Mouse (Mus musculus): ENCODE results near the gene Tlr9.

The Tlr9 gene

DNA sequence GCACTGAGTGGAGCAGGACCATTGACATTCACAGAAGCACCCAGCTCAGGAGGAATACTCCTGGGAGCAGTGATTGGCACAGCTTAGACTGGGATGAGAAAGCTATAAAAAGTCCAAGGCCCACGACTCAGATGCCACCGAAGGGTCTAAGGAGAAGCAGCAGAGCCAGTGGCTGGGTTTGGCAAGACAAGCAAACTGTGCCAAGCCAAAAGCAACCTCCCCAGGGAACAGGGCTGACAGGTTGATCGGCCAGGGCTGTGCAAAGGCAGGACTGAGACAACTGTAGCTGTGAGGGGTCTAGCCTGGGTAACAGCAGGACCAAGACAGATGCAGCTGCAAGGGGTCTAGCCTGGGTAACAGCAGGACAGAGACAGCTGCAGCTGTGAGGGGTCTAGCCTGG lies 10.6 kb downstream of the Tlr9 start:
- no peak for DNase-seq (ENCODE audit: low spot score in 2 of 2)

DNA sequence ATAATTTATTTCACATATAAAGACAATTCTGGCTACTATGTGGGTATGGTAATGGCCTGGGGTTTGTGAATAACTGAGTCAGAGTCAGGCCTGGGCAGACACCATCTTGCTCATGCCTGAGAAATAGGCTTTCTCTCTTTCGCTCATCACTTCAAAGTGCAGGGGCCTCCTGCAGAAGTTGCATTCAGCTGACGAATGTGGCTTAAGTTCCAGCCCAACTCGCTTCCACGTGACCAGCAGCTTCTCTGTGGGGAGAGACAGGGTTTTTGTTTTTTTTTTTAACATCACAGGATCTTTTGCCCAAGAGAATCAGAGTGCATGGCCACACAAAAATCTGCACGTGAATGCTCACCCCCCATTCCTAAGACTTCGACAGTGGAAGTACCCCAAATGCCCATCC lies 11.6 kb downstream of the Tlr9 start:
- no peak for DNase-seq (ENCODE audit: low spot score in 2 of 2)

DNA sequence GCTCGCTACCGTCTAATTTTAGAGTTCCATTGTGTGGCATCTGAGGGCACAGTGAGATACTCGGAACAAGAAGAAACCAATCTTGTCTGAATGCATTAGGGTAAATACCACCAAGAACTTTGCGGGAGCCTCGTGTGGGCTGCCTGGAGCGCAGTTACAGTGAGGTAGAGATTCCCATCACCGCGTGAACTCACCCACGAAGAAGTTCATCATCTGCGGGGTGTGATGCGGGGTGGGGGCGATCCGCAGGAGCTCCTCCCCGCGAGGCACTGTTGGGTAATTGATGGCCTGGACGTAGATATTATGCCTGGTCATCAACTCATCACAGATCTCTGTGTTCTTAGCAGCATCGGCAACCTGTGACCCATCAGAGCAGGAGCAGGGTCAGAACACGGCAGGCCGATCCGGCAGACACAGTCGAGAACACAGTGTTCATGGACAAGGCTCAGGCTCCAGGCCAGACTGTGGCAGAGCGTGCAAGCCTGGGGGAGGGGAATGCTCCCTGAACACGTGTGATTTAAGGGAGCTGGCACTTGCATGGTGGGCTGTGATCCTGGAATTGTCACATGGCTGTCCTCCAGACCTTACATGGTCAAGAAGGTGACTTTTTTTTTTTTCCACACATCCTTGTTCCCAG lies 12.9 kb downstream of the Tlr9 start:
- peak in 1 of 2 experiments; percentile 59 for DNase-seq (ENCODE audit: low spot score in 2 of 2)

DNA sequence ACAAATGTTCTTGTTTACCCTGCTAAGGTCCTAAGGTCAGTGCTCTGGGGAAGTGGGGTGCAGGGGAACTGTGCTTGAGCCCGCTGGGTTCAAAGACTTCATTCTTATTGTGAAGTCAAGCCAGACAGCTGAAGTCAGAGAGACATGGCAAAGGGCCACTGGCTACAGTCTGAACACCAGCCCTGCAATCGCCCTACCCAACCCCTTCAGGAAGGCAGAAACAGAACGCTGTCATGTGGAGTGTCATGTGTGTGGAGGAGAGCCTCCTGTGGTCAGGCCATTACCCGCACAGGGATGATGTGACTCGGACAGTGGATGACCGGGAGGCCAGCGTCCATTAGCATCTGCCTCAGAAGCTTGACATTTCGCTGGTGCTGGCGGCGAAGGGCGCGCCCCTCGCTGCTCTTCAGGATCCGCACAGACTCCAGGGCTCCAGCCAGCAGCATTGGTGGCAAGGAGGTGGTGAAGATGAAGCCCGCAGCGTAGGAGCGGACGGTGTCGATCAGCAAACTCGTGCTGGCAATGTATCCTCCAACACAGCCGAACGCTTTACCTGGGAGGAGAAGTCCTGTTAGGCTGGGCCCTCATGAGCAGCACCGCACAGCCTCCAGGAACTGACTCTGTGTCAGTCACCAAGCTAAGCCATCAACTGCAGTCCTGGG lies 13.9 kb downstream of the Tlr9 start:
- DNase-seq (ENCODE audit: low spot score in 2 of 2) = no peak

DNA sequence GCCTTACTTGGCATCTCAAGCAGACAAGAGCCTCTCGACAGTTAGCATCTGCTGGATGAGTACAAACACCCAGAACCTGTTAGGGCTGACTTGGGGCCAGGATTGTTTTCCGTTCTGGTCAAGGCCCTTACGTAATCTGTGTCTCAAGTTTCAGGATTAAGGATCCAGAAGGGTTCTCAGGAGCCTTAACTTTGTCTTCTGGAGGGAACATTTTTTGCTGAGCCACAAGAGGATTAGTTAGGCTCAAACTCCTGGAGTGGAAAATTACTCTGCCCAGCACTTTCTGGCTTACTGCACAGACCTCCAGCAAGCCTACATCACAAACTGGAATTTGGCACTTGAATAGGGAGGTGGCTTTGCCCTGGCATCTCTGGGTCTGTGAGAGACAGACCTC lies 14.4 kb downstream of the Tlr9 start:
- no peak for DNase-seq (ENCODE audit: low spot score in 2 of 2)

DNA sequence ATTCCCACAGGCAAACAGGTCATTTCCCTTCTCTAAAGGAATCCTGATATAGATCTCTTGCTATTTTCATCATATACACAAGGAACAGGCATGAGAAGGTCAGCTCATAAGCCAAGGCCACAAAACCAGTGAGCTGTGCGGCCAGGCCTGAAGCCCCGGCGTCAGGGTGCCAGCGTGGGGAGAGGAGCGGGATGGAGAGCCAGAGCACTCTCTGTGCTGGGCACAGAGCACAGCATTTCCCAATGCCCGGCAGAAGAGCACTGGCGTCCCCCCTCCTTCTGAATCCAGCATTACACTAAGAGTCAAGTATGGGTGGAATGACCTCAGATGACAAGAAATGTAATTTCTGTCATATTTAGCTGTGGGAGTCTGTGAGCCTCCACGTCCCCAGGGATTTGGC lies 15.0 kb downstream of the Tlr9 start:
- DNase-seq (ENCODE audit: low spot score in 2 of 2) = no peak

DNA sequence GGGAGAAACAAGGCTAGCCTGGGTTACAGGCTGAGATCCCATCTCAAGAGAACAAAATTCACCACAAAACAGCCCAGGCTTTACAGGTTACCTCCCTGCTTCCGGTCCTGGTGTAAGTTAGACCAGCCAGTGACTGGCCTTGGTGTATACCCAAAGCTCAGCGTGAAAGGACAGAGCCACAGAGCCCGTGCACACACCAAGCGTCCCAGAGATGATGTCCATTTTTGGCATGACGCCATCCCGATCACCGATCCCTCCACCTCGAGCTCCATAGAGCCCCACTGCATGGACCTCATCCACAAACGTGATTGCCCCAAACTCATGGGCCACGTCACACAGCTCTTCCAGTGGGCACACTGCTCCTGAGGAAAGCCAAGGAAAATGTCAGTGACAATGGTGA lies 15.5 kb downstream of the Tlr9 start:
- DNase-seq (ENCODE audit: low spot score in 2 of 2) = no peak

DNA sequence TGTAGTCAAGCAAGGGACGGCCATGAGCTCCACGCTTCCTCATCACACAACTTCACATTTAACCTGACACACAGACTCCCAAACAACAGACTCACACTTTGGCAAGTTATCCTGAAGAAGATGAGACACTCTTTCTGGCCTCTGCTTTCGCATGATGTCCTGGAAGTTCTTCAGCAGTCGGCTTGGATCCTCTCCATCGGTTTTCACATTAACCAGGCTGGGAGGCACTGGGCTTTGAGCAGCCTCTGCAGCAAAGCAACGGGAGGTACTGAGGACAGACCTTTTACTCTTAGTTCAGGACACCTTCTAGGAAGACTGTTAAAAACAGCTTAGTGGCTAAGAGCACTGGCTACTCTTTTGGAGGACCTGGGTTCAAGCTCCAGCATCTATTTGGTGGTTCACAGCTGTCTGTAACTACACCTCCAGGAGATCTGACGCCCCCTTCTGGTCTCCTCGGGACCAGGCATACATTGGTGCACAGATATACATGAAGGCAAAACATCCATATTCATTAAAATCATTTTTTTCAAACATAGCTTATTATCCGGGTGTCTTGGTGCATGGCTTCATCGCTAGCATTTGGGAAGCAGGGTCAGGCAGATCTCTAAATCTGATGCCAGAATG lies 19.3 kb downstream of the Tlr9 start:
- DNase-seq (ENCODE audit: low spot score in 2 of 2) = no peak

DNA sequence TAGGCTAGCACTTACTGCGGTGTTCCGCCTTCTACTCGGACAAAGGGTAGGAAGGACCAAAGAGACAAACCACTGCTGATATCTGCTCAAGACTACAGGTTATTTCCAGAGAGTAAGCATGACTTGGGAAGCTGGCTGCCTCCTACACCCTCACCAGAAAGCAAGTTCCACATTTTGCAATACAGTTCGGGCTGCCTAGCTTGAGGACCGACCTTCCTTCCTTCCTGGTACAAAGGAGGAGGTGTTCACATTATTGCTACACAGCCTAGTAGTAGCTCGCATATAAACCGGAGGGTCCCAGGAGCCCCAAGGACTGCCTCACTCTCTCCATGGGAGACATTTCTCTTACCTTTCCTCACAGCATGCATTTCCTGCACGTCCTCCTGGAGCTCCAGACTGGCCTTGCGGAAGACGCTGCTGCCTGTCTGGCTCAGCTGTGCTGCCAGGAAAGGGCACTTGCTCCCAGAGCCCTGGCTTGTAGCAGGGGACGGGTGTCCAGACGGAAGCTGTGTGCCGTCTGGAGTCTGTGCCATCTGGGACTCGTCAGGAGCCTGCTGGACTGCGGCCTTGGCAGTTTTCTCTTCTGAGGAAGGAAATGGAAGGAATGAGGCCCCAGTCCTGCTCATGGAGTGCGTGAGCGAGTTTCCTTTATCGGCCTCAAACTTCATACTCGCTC lies 20.6 kb downstream of the Tlr9 start:
- no peak for DNase-seq (ENCODE audit: low spot score in 2 of 2)

DNA sequence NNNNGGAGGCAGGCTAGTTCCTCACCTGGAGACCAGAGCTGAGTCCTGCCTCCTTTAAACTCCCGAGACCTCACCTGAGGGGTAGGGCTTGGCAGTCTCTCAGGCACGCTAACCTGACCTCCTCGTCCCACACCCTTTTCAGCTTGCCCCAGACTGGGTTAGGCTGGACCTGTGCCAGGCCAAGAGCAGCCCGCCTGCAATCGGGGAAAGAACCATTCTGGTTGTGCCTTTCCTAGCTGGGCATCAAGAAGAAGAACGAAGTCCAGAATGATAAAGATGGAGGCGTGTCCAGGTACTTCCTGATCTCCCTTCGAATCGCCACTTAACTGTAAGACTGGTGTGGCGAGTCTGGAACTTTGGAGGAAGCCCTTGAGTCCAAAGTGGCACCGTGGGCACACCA lies 27.2 kb downstream of the Tlr9 start:
- DNase-seq (ENCODE audit: low spot score in 2 of 2) = no peak

DNA sequence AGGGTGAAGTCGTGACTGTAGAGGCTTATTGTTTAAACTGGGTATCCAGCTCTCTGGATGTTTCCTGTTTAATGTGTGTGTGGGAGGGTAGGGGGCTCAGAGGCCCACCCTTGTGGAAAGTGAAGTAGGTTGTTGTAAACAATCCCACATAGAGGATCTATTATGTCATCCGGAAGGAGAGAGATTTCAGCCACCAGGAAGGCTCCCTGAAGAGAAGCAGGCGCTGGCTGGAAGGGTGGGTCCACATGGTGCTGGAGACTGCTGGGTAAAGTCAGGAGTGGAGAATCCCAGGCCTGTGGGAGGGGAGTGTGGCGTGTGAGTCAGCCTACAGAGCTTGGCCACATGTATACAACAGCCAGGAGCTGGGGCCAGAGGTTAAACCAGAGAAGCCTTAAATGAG lies 27.8 kb downstream of the Tlr9 start:
- no peak for DNase-seq (ENCODE audit: low spot score in 2 of 2)

DNA sequence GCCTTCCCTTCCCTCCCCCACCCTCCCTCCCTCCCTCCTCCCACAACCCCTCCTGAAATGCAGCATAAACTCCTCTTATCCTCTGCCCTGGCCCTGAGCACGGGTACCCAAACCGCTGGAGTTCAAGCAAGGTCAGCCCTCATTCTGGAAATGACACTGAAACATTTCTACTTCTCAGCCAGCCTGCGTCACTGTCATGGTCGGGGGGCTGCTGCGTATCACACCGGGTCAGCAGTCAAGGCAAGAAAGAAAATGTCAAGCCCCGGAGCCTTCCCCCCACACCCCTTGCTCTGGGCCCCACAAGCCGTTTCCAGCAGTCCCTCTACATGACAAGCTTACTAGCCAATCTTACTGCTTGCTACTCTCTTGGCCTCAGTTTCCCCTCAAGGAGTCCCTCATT lies 28.7 kb downstream of the Tlr9 start:
- DNase-seq (ENCODE audit: low spot score in 2 of 2) = no peak

DNA sequence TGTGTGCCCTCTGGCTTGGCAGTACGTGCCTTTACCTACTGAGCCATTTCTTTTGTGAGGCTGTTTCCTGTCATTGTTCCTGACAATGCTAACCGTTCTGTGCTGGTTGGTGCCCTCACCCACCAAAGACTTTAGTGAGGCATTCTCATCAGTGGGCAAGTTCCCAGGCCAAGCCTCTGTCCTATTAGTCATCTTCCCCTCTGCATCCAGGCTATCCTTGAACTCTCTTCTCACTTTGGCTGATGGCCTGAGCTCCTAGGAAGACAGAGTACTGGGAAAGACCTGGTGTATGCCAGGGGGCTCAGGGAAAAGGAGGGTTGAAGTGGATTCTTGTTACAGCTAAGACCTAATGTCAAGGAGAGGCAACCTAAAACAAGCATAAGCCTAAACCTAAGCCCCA lies 31.6 kb downstream of the Tlr9 start:
- no peak for DNase-seq (ENCODE audit: low spot score in 2 of 2)

DNA sequence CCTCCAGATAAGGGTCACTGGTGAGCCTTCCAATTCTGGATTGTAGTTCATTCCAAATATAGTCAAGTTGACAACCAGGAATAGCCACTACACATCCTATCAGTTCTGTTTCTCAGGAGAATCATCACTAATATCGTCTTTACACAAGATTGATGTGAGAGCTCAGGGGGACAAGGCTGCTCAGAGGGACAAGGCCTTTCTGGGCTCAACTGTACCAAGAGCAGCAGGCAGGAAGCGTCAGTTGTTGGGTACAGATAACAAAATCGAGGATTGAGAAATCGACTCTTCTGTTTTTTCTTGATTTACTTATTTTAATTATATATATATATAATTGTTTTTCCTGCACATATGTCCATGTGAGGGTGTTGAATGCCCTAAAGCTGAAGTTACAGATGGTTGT lies 36.0 kb downstream of the Tlr9 start:
- no peak for DNase-seq (ENCODE audit: low spot score in 2 of 2)

DNA sequence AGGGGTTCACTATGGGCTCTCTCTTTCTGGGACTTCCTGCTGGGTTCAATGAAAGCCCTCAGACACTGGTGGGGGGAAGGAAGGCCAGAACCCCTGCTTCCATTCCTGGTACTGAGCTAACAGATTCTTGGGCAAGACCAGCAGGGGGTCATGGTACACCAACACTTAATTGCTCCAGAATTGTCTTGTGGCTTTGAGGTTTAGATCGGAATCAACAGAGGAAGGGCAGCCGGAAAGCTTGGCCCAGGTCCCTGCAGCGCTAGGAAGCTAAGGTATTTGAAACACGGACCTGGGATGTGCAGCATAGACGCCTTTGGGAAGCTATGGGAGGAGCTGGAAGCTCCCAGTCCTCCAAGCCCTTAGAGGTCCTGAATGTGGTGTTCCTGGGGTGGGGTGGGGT lies 36.6 kb downstream of the Tlr9 start:
- no peak for DNase-seq (ENCODE audit: low spot score in 2 of 2)

DNA sequence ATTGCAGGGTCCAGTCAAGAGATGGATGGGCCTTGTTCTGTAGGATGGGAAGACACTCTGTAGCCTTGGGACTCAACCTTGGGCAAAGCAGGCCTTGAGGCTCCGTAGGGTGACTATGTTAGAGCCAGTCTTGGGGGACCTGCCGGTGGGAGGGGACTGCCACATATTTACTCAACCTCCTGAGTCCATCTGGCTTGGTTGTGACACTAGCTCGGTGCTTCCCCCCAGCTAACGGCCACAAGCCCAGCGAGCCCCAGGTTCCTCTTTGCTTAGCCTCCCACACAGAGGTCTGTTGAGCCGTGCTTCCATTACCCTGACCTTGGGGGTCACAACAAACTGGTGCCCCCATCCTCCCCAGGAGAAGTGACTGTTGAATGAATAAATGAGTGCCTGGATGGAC lies 38.7 kb downstream of the Tlr9 start:
- DNase-seq (ENCODE audit: low spot score in 2 of 2) = no peak

DNA sequence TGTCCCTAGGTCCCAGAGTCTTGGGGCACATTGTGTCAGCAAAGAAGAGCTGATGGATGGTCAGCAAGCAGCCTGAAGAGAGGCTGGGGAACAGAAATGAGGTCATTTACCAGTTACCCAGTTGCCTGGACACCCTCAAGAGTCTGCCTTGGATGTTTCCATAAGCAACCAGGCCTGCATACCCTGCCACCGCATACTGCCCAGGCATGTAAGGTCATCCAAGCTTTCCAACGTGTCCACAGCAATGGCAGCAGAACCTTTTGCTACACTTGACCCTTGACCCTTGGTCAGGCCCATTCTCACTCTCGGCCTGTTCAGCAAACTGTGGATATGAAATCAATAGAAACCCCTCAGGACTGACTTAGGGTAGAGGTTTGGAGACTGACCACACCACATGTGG lies 39.1 kb downstream of the Tlr9 start:
- DNase-seq (ENCODE audit: low spot score in 2 of 2) = no peak

DNA sequence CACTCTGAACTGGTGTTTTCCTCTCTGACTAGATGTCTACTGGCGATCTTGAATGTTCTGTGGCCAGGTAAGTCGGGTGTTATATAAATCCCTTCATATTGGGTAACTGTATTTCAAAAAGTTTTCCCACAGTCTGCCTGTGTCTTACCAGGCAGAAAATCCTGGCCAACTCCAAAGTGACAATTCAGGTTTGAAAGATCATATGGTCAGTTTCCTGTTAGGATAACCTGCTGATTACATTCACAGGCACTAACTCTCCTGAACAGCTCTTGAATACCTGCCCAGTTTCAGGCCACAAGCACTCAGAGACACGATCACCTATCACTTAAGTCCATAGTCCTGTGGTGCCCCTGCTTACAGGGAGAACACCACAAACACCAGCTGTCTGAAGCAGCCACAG lies 39.7 kb downstream of the Tlr9 start:
- DNase-seq (ENCODE audit: low spot score in 2 of 2) = no peak

DNA sequence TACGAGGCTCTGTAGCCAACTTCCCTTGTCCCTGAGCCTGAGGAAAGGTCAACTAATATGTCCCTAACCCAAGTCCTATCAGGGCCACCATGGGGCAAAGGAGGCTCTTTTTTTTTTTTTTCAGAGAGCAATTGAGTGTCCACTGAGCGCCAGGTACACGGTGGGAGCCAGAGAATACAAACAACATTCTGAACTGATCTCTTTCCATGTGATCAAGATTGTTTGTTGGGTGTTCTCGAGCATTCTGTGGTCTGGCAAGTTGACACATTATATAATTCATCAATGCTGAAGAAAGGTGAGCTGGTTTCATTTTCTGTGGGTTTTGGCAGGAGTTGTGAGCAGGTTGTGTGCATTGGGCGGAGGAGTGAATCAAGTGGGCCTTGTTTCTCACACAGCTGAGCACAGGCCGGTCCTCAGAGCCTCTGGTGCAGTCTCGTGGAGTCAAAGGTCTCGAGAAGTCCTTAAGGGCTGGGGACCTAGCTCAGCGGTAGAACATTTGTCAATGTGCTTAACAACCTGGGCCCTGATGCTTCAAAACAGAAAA lies 41.1 kb downstream of the Tlr9 start:
- DNase-seq (ENCODE audit: low spot score in 2 of 2) = no peak

DNA sequence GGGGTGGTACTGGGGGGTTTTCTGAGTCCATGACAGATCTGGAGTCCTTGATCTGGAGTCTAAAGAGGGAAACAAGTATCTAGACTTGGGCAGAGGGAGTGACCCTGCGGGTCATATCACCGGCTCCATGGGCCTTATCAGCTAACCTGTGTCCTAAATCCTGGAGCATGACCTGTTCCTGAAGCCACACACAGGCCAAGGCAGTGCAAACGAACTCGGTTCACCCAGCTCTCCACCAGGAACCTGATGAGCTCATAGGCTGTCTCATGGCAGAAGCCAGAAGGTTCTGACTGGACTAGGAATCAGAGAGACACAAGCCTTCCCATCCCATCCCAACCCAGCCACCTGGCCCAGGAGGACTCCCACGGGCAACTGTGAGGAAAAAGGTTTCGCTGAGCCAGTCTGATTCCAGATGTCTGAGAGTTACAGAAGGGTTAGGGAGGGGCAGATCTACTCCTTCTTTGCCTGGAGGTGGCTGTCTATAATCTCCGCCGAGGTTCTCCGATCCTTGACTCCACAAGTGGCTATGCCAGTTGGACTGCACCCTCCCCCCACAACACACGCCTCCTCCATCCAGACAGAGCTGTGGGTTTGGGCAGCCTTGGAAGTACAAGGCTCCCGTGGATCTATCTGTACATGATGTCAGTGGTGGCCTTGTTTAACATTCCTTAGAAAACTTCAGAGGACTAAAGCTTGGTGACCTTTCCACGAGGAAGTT lies 43.1 kb downstream of the Tlr9 start:
- no peak for DNase-seq (ENCODE audit: low spot score in 2 of 2)

DNA sequence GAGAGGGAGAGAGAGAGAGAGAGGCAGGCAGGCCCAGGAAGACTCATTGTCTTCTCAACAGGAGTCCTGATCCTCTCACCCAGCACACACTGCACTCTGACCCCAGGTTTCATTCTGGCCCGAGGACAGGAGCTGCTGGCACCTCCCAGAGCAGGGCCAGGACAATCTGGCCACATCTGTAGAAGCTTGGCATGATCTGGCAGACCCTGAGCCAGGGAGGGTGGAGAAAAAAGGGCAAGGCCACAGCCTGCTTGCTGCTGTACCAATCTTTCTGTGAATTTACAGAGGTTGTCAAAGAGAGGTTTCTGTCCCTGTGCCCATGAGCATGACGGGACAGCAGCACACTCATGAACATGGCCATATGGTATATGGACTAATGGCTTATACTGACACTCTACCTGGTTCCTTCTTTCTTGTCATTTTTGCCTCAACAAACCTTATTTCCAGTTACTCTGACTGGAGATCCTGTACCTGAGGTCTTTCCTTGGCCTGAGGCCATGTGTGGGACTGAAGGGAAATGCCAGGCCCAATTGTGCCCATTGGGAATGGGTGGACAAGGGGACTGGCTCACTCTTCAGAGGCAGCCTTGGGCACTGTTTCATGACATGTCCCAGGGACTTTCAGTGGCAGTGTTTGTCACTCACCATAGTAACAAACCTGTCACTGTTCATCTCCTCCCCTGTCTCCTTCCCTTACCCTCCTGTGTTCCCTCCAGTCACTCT lies 44.7 kb downstream of the Tlr9 start:
- no peak for DNase-seq (ENCODE audit: low spot score in 2 of 2)

Data from urinary bladder, postnatal 4 days (tissue).